Mouse (Mus musculus) midbrain, embryonic 10.5 days (tissue): ENCODE measurements around the gene Ctnna2. TPM values are rescaled to one million over a fixed set of nuclear protein-coding genes. Genes with fewer than 3 reads are reported as not detected.
A peak's percentile ranks its signal among the peaks of the same experiment; 100 is the strongest.

Experiments
- DNase-seq: peaks from one replicate; pipeline ENCODE4 v3.0.0-alpha.2; 2017; ENCODE audit warnings: low spot score
- H3K27ac ChIP-seq: fragments of 300-500 bp; sonication (generic); replicated peaks from 2 replicates; pipeline ENCODE4 v1.5.1; 2016; ENCODE audit warnings: mild to moderate bottlenecking
- H3K27me3 ChIP-seq: fragments of 300-500 bp; sonication (generic); 2 replicates; pipeline ENCODE4 v1.6.1; 2016; ENCODE audit warnings: low read depth, mild to moderate bottlenecking; ENCODE audit not compliant: poor library complexity, severe bottlenecking
- H3K36me3 ChIP-seq: fragments of 300-500 bp; sonication (generic); 2 replicates; pipeline ENCODE4 v1.6.1; 2016; ENCODE audit warnings: mild to moderate bottlenecking, moderate library complexity
- H3K4me1 ChIP-seq: fragments of 300-500 bp; sonication (generic); 2 replicates; pipeline ENCODE4 v1.6.1; 2016
- H3K4me3 ChIP-seq: fragments of 300-500 bp; sonication (generic); 2 replicates; pipeline ENCODE4 v1.5.1; 2016; ENCODE audit warnings: mild to moderate bottlenecking, moderate library complexity
- H3K9me3 ChIP-seq: fragments of 300-500 bp; sonication (generic); replicated peaks from 2 replicates; pipeline ENCODE4 v1.6.1; 2016; ENCODE audit warnings: mild to moderate bottlenecking
- WGBS: fragments of 180-500 bp; shearing (Covaris S2); methylation state at CpG from one replicate; pipeline ENCODE4 v1.1.7; 2016; 5-methylcytosine and 5-hydroxymethylcytosine counted together
- polyA plus RNA-seq: library from polyadenylated mRNA; unstranded; fragments of >200 nt; fragmentation: Nextera tagmentation; extraction: Ambion mirVana; gene quantifications from 2 replicates; pipeline ENCODE4 v1.2.1, GENCODE M21; 2016

Gene Ctnna2
- polyA plus RNA-seq, 1 experiment from 2014 or later = 21.6 TPM

DNA sequence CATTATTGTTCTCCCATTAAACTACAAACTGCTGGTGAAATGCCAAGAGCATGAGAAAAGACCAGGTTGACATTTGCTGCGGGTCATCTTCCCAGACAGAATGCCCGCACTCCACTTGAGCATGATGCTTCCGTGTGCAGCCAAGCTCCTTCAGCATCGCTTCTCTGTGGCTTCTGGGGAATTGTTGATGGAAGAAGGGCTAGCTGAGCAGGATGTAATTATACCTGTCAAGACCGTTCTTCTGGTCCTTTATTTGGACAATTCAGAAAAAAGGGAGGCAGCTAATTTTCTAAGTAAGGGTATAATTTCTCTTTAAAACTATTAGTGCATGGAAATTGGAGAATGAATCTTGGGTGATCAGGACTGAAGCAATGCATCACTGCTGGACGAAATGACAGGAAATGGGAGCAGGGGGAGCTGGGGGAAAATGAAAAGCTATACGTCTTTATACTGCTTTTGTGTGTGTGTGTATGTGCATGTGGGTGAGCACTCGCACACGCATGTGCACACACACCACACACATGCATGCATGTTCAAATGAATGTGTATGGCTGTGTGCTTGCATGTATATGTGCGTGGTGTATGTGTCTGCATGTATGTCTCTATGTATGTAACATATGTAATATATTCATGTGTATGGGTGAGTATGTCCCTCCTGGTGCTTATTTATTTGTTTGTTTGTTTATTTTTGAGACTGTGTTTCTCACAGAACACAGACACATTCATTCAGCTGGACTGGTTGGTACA lies 211.0 kb downstream of the Ctnna2 start:
- Histone ChIP-seq H3K27ac (no peak overlapping the region), H3K36me3 (no peaks in the 10 kb centered on the region), H3K9me3 (no peaks in the 10 kb centered on the region), H3K4me1 (no peaks in the 10 kb centered on the region), H3K27me3 (no peaks in the 10 kb centered on the region), H3K4me3 (no peak overlapping the region)
- no peak for DNase-seq
- WGBS = 93% methylated on average over 10 of the region's 10 CpGs

DNA sequence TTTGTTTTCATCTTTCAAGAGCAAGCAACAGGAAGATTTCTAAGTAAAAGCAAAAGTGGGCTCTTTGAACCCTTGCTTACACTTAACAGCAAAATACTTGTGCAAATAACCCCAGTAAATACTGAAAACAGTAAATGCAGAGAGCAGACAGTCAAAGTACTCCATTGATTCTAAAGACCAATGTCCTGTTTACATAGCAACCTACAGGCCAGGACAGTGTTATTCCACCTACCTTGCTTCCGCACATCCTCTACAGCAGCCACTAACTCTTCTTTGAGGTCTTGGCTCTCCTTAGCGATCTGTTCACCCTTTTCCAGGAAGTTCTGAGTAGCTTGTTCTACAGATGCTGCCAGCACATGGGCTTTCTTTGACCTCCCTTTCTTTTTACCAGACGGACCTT lies 221.3 kb downstream of the Ctnna2 start:
- Histone ChIP-seq H3K36me3 (no peaks in the 10 kb centered on the region), H3K4me3 (no peak overlapping the region), H3K4me1 (no peaks in the 10 kb centered on the region), H3K27ac (no peak overlapping the region), H3K9me3 (no peaks in the 10 kb centered on the region), H3K27me3 (no peaks in the 10 kb centered on the region)
- no peak for DNase-seq
- WGBS = 82% methylated on average over 3 of the region's 3 CpGs

DNA sequence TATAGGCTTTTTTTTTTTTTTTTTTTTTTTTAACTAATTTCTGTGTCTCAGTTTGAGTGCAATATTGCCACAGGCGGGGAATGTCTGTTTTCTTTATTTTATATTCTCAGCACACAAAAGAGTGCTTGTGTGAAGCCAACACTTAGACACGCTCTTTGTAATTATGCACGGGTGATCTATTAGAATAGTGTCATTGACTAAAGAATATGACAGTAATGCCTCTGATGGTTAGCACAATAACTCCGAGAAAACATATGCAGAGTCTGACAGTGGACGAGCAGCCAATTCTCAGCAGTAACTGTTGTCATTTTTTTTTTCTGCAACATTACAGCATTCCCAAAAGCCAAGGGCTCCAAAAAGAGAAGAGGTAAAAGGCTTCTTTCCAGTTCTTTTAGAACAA lies 234.1 kb downstream of the Ctnna2 start:
- H3K4me3 ChIP-seq = no peak overlapping the region
- no peaks in the 10 kb centered on the region for H3K27me3 ChIP-seq
- WGBS = 67% methylated on average over 5 of the region's 5 CpGs
- peaks cover 23% of the 10 kb centered on the region for H3K4me1 ChIP-seq
- no peaks in the 10 kb centered on the region for H3K36me3 ChIP-seq
- no peak for DNase-seq
- no peak overlapping the region for H3K27ac ChIP-seq
- H3K9me3 ChIP-seq = no peaks in the 10 kb centered on the region

DNA sequence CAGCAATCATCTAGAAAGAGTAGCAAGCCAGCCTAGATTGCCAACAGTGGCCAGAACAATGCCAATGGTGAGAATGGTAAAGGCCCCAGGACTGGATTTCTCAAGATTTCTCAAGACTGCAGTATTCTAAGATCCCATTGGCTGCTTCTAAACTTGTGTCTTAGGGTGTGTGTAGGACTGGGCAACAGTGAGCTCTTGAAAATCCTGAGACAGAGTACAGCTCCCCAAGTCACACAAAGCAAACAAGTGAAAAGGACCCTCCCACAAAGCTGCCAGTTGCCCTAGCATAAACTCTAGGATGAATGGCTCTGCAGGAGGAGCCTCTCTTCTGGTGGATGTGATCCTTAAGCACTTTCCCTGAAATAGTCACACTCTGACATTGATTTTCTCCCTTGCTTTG lies 235.8 kb downstream of the Ctnna2 start:
- H3K36me3 ChIP-seq = no peaks in the 10 kb centered on the region
- no peak overlapping the region for H3K4me3 ChIP-seq
- H3K27me3 ChIP-seq = no peaks in the 10 kb centered on the region
- no peak overlapping the region for H3K27ac ChIP-seq
- no peaks in the 10 kb centered on the region for H3K9me3 ChIP-seq
- no peak for DNase-seq
- H3K4me1 ChIP-seq = peaks cover 25% of the 10 kb centered on the region

DNA sequence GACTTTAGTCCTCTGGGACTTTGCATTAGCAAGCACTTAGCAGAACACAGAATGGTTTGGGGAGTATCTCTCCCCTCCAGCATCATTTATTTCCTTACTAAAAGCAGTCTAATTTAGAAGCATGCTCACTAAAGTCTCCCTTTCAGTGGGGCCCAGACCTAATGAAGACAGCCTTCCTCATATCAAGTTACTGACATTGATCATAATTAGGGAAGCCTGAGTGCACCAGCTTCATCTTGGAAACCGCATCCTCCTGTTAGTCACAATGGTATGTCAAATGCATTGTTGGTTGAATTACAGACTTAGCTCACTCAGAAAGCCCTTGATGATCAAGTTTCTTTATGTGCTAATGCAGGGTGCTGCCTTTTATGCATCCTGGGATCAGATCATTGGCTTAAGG lies 236.5 kb downstream of the Ctnna2 start:
- Histone ChIP-seq H3K27me3 (no peaks in the 10 kb centered on the region), H3K4me1 (peaks cover 32% of the 10 kb centered on the region), H3K9me3 (no peaks in the 10 kb centered on the region), H3K36me3 (no peaks in the 10 kb centered on the region), H3K27ac (peak overlapping the region; percentile 42; the same call in 1 of the 2 replicates), H3K4me3 (no peak overlapping the region)
- 34% methylated on average over 1 of the region's 1 CpGs for WGBS
- DNase-seq = no peak

DNA sequence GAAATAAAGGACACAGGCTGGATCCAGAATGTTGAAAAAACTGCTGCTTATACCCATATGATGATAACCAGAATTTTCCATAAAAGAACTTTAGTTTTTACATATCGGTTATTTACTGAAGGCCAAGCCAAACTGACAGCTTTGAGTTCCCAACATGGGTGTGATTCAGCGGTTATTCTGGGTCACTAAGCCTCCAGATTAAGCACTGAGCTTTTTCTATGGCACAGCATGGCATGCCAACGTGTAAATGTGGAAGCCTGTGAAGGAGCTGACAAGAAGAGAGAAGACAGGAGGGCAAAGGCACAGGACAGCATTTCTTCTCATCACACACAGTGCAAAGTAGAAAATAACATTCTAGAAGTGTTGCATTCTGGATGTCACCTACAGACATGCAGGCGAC lies 240.9 kb downstream of the Ctnna2 start:
- Histone ChIP-seq H3K27me3 (no peaks in the 10 kb centered on the region), H3K27ac (no peak overlapping the region), H3K4me1 (peaks cover 23% of the 10 kb centered on the region), H3K36me3 (no peaks in the 10 kb centered on the region), H3K9me3 (no peaks in the 10 kb centered on the region), H3K4me3 (no peak overlapping the region)
- DNase-seq = no peak
- 56% methylated on average over 4 of the region's 4 CpGs for WGBS

DNA sequence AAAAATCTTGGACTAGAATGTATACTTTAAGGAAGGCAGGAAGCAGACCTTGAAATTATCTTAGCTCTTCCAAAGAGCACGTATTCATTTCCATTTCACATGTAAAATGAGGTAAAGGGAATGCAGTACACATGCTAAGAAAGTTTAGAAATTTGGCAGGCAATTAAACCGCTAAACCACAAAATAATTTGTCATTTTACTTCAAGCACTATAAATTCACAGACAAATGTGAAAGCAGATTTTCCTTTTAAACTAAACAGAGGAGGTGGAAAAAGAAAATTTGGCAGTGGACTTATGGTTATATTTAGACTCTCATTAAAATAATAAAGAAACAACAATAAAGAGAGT lies 254.6 kb downstream of the Ctnna2 start:
- DNase-seq = no peak
- 93% methylated on average over 2 of the region's 2 CpGs for WGBS
- H3K36me3 ChIP-seq = no peaks in the 10 kb centered on the region
- H3K4me3 ChIP-seq = no peak overlapping the region
- no peaks in the 10 kb centered on the region for H3K9me3 ChIP-seq
- H3K4me1 ChIP-seq = no peaks in the 10 kb centered on the region
- H3K27ac ChIP-seq = no peak overlapping the region
- no peaks in the 10 kb centered on the region for H3K27me3 ChIP-seq

DNA sequence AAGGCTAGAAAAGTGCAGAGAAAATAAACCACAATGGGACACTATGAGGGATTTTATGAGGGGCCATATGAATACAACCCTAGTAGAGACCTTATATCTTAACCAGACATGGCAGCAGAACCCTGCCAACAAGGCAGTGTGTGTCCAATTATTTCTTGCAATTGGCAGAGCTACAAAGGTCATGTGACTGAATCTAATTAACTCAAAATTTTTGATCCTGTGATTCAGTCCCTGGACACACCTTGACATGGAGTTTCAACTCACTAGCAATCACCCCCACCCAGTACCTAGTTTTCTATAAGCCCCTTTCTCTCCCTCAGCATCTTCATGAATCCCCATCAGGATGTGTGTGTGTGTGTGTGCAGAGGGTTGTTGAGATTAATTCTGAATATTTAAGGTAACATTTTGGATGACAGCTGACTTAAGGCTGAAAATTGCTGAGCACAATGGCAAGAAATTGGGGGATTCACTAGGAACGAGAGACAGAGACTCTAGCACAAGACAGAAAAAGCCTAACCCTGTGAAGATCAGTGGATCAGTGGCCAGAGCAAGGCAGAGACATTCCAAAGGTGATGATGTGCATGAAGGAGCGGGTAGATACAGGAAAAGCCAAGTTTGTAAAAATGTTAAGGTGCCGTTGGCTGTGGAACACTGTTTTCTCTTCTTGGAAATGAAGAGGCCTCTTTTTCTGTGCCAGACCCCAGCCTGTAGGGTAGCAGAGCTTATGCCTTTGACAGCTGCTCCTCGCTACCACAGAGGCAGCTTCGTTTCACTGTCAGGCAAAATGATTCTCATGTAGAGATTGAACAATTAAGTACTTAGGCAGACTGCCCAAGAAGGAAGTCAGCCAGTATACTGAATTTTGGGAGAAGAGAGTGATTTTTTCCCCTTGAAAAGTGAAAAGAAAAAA lies 255.2 kb downstream of the Ctnna2 start:
- no peaks in the 10 kb centered on the region for H3K36me3 ChIP-seq
- WGBS = 85% methylated on average over 5 of the region's 5 CpGs
- no peak for DNase-seq
- no peaks in the 10 kb centered on the region for H3K27me3 ChIP-seq
- no peaks in the 10 kb centered on the region for H3K9me3 ChIP-seq
- no peaks in the 10 kb centered on the region for H3K4me1 ChIP-seq
- no peak overlapping the region for H3K27ac ChIP-seq
- no peak overlapping the region for H3K4me3 ChIP-seq

DNA sequence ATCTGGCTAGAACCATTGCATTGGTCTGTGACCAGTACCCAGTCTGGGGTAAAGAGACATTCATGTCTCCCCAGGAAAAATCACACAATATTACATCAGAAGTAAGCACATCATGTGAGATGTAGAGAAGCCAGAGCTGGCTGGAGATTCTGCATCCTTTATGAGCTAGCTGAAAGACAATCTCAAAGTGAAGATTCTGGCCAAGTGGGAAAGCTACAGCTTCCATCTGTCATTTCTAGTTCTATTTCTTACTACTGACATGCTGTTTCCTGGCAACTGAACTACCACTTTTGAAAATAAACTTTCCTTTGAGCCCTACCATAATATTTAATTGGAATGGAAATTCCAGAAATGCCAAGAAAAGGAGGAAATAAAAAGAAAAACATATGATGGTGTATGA lies 285.4 kb downstream of the Ctnna2 start:
- H3K4me3 ChIP-seq = no peak overlapping the region
- no peak for DNase-seq
- H3K27me3 ChIP-seq = no peaks in the 10 kb centered on the region
- no peaks in the 10 kb centered on the region for H3K4me1 ChIP-seq
- no peaks in the 10 kb centered on the region for H3K36me3 ChIP-seq
- no peak overlapping the region for H3K27ac ChIP-seq
- H3K9me3 ChIP-seq = no peaks in the 10 kb centered on the region

DNA sequence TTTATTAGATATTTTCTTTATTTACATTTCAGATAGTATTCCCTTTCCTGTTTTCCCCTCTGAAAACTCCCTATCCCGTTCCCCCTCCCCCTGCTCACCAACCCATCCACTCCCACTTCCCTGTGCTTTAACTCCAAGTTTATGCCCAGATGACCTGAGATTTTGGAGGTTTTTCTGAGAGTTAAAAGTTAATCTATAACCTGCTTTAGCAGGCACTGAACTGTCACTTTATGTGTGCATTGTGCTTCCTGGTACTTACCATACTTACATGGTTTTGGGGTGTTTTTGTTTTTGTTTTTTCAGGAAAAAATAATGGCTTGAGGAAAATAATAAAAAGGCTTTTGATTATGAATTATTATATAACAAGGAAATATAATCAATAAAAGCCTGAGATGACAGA lies 292.3 kb downstream of the Ctnna2 start:
- H3K4me3 ChIP-seq = no peak overlapping the region

DNA sequence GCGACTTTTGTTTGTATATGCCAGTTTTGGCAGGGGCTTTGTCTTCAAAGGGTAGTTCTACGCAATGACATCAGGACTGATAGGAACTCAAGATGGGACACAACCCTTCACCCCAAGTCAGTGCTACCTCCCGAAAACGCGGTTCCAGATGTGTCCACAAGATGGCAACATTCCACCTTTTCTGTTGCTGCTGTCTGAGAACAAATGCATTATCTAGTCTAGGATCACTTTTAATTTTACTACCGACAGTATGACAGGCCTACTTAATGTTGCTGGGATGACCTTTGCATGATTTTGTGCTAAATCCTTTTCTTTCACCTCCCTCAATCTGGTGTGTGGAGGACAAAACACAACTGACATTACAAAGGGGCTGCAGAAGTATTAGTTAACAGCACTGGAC lies 329.4 kb downstream of the Ctnna2 start:
- DNase-seq = peak; percentile 66
- Histone ChIP-seq H3K36me3 (no peaks in the 10 kb centered on the region), H3K4me1 (no peaks in the 10 kb centered on the region), H3K9me3 (no peaks in the 10 kb centered on the region), H3K27me3 (no peaks in the 10 kb centered on the region), H3K27ac (no peak overlapping the region), H3K4me3 (no peak overlapping the region)
- 15% methylated on average over 6 of the region's 6 CpGs for WGBS

More for the DNA sequence above, 292.3 kb downstream of the Ctnna2 start:
- Histone ChIP-seq H3K9me3 (no peaks in the 10 kb centered on the region), H3K27me3 (no peaks in the 10 kb centered on the region), H3K4me1 (no peaks in the 10 kb centered on the region), H3K27ac (no peak overlapping the region), H3K36me3 (no peaks in the 10 kb centered on the region)
- 84% methylated on average over 1 of the region's 1 CpGs for WGBS
- DNase-seq = no peak

DNA sequence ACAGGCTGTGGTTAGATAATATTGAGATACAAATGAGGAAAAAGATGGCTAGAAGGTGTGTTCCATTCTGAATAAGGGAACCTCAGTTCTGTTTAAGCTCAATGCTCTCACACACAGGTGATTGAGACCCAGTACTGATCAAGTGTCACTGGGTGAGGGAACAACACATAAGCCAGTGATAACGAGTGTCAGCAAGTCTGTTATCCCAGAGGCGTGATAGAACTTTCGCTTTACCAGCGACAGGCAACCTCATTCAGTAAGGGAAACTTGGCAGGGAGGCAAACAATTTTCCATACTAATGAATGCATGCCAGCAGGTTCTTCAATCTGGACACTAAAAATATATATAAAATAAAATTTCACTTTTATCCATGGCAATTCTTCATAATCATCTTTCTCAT lies 334.9 kb downstream of the Ctnna2 start:
- WGBS = 89% methylated on average over 4 of the region's 4 CpGs
- Histone ChIP-seq H3K27me3 (no peaks in the 10 kb centered on the region), H3K27ac (no peak overlapping the region), H3K4me1 (no peaks in the 10 kb centered on the region), H3K4me3 (no peak overlapping the region), H3K36me3 (no peaks in the 10 kb centered on the region), H3K9me3 (no peaks in the 10 kb centered on the region)
- DNase-seq = no peak

DNA sequence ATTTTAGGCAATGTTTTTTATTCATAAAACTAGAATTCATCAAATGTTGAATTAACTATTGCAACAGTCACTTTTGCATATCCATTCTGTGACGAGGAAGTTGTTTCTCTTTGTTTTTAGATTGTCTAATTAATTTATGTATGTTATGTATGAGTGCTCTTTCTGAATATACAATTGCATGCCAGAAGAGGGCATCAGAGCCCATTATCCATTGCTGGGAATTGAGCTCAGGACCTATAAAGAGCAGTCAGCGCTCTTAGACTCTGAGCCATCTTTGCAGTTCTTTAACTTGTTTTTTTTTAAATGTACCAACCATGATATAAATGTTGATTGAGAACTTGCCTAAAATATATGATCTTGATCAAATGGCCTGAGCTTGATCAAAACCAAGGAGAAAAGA lies 340.7 kb downstream of the Ctnna2 start:
- Histone ChIP-seq H3K9me3 (no peaks in the 10 kb centered on the region), H3K4me1 (no peaks in the 10 kb centered on the region), H3K27ac (no peak overlapping the region), H3K4me3 (no peak overlapping the region), H3K36me3 (no peaks in the 10 kb centered on the region), H3K27me3 (no peaks in the 10 kb centered on the region)
- 87% methylated on average over 2 of the region's 2 CpGs for WGBS
- DNase-seq = no peak
